Mouse (Mus musculus): Measurements from ENCODE around the gene Vsig1.

Gene Vsig1

DNA sequence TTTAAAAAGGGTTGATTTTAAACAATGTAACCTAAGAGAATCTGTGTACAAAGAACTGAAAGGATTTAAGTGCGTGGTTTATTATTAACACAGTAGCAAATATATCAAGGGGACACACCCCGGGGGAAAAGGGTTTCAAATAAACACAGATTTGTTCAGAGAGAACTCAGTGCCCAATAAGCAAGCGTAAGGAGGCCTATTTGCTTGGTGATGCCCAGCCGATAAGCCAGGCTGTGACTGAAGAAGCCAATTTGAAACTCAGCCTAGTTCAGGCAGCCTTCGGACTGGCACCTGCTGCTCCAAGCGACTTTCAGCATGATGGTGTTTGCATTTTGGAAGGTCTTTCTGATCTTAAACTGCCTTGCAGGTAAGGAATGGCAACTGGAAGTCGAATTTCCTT lies at the start of gene Vsig1:
Gene Vsig1 (plus strand): TSS at position 249 of the 400 bp plus-strand sequence.
- in situ Hi-C loops (cut with MboI; ENCODE audit: low sequenced_read_pairs) = no loop called here

DNA sequence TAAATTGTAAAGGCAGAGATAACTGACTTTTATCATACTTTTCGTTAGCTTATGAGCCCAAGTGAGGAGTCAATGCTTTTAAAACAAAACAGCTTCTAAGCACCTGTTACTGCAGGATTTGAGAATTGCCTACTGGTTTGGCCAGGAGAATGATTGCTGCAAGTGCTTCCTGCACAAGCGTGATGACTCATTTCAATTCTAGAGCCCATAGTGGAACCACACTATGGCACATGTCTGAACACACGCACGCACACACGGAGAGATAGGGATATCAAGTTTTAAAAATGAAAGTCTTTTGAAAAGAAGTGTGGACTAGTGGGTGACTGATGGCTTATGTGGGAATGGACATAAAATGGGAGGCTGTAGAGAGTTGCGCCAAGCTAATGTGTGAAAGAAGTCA lies 44.6 kb upstream of the Vsig1 start:
- in situ Hi-C loops (cut with MboI; ENCODE audit: low sequenced_read_pairs) = no loop called here

DNA sequence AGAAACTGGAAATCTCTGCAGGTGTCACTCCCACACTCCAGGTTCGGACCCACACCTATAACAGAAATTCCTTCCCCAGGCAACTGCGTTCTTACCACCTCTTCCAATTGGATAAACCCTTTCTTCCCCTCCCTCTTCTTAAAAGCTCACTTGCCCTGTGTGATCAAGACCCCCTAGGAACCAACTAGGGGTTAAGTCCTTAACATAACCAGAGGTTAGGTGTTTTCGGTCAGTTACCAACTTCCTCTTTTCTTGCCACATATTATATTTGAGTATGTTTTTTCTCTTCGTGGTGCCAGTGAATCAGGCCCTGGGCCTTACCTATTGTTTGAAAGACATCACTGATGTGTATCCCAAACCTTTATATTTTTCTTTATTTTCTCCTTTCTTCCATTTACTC lies 44.0 kb upstream of the Vsig1 start:
- in situ Hi-C loops (cut with MboI; ENCODE audit: low sequenced_read_pairs) = no loop called here

DNA sequence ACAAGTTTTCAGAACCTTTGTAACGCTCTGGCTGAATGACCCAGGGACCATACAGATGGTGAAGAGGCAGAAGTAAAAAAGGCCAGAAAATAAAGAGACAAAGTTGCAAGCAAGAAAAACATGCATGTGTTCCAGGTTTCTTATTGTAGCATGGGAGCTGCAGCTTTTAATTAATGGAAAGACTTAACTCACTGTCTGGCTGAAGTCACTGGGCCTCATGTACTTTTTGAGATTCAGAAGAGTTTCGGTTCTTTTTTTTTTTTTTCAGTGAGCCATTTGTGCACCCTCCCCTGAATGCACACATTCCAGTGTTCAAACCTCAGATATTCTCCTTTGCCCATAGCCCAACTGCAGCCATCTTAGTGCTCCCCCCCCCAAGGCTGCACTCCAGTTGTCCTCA lies 20.2 kb upstream of the Vsig1 start:
- in situ Hi-C loops (cut with MboI; ENCODE audit: low sequenced_read_pairs) = no loop called here

DNA sequence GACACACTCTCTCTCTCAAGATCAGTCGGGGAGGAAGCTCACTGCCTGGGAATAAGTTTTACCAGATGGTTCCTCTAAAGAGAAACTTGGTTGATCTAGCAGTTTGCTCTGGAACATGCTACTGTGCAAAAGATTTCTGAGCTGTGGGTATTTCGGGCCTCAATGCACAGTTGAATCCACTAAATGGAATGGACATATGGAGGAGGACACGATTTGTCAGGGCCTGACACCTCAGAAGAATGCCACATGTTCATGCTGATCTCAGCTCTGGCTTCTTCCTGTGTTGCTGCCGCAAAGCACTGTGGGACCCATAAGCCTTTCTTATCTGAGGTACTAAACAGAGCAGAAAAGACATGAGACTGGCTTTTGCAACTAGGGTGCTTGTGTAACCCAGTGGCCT lies 15.6 kb upstream of the Vsig1 start:
- in situ Hi-C loops (cut with MboI; ENCODE audit: low sequenced_read_pairs) = no loop called here

DNA sequence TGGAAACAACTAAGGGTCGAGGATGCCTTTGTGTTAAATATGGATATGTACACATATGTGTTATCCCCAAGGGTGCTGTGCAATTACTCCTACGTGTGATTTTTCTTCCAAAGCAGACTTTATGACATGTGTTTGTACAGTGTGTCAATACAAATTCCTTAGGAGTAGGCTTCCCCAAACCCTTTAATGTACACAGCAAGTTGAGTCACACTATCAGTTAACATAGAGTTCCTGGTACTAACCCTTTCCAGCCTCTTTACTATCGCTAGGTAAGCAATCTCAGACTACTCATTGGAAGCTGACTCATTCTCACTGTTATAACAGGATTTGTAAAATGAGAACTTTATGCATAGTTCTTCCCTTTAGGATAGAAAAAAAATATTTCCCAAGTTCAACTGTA lies 3.9 kb upstream of the Vsig1 start:
- in situ Hi-C loops (cut with MboI; ENCODE audit: low sequenced_read_pairs) = no loop called here

- in situ Hi-C loops (cut with MboI; ENCODE audit: low sequenced_read_pairs) = no loop called here
Measured at GRCm38 (mm10) chrX:140921321-140921720, 13.9 kb downstream of the Vsig1 start.

DNA sequence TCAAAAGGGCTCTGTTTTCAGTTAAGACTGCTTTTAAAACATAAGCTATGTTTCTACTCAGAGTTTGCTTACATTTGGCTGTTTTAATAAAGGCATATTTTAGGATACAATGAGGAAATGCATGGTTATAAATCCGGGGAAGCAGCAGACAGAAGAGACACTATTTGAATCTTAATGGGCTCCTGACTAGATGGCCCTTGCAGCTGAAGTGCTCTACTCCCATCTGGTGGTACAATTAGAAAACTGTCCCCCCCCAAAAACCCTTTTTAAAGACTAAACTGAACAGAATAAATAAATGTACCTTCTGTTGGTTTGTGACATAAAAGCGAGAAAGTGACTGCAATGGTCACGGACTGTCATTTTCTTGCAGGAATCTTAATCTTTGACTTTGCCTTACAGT lies 24.7 kb downstream of the Vsig1 start:
- in situ Hi-C loops (cut with MboI; ENCODE audit: low sequenced_read_pairs) = no loop called here

- in situ Hi-C loops (cut with MboI; ENCODE audit: low sequenced_read_pairs) = no loop called here
Measured at GRCm38 (mm10) chrX:140933263-140933662, 25.9 kb downstream of the Vsig1 start.

- in situ Hi-C loops (cut with MboI; ENCODE audit: low sequenced_read_pairs) = no loop called here
Measured at GRCm38 (mm10) chrX:140936271-140936670, 28.9 kb downstream of the Vsig1 start.

GRCm38 (mm10) chrX:140953618-140954017 lies 46.2 kb downstream of the Vsig1 start:
- in situ Hi-C loops (cut with MboI; ENCODE audit: low sequenced_read_pairs) = no loop called here

- in situ Hi-C loops (cut with MboI; ENCODE audit: low sequenced_read_pairs) = no loop called here
Measured at GRCm38 (mm10) chrX:140956272-140956940, 49.0 kb downstream of the Vsig1 start, which contains the start of the genes Psmd10 and Atg4a. Psmd10 (minus strand) TSS chrX:140956728. Atg4a (plus strand) TSS chrX:140956907.

DNA sequence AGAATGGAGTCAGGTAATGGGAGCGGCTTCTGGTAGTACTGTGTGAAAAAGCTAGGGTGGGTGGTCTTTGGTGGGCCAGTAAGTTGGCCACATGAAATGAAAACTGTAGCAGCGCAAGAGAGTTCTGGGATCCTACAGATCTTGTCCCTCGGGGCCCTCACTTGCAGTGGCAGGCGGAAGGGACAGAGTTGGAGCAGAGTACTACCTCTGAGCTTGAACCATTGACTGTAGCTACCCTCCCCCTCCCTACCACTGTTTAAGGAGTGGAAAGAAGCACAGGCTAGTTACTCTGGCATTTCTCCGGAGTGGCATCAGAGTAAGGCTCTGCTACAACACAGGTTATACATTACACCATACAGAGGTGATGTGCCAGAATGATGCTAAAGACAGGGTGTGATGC lies 49.6 kb downstream of the Vsig1 start:
- in situ Hi-C loops (cut with MboI; ENCODE audit: low sequenced_read_pairs) = no loop called here

DNA sequence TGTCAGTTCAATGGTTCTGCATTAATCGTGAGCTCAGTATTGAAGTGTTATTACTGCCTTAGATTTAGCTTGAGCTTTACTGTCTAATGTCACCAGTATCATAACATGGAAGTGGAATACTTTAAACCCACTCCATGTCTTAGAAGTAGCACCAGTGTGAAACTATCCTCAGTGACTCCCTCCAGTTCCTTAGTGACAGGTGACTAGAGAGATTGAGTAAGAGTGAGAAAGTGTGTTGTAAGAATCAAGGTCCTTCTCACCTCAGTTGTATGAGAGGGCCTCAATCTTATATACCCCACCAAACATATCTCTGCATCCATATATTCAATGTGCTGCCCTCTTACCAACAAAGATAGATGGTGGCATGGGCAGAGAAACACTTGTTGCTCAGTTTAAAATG lies 71.5 kb downstream of the Vsig1 start:
- in situ Hi-C loops (cut with MboI; ENCODE audit: low sequenced_read_pairs) = no loop called here

GRCm38 (mm10) chrX:140979546-140979945 lies 72.1 kb downstream of the Vsig1 start:
- in situ Hi-C loops (cut with MboI; ENCODE audit: low sequenced_read_pairs) = no loop called here

DNA sequence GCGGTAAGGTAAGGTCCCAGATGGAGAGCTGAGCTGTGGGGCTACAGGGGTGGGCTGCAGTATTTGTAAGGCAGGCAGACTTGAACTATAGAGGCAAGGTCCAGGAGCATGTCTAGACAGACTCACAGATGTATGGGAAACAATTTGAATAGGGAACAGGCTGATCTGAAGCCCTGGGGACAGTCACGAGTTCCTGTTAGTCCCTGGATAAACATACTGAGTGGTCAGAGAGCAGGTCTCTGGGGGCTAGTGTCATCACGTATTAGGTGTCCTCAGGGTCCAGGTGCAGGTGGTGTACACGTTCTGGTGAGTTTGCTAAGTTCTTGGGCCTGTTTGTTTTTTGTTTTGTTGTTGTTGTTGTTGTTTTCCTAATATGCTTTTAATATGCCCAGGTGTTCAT lies 72.8 kb downstream of the Vsig1 start:
- in situ Hi-C loops (cut with MboI; ENCODE audit: low sequenced_read_pairs) = no loop called here

DNA sequence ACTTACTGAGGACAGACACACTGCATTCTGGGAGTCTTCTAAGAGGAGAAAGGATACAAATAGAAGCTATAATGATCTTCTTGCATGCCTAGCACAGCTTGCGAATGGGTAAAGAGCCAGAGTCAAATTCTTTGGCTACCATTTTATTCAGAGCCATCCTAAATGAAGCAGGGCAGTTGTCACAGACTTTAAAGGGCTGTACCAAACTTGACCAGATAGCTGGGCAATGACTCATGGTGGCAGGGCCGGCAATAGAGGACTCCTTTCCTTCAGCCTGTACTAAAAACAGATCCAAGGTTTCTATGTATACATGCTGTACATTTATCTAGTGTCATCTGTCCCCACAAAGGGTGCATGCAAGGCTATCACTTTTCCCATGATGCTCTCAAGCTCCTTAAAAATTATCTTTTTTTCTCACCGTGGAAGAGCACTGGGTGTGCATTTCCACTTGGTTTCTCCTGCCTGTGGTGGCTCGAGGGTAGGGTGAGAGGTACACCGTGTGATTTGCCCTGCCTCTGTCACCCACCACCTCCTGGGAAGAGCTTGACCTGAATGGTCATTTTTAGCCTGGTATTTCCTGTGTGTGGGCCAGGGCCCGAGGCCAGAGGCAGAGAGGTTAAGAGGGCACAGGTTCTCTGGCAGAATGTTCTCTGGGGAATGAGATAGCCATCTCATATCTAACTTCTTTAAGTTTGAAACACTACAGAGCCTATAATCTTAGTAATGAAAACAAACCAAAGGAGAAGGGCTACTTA lies 76.0 kb downstream of the Vsig1 start:
- in situ Hi-C loops (cut with MboI; ENCODE audit: low sequenced_read_pairs) = no loop called here

DNA sequence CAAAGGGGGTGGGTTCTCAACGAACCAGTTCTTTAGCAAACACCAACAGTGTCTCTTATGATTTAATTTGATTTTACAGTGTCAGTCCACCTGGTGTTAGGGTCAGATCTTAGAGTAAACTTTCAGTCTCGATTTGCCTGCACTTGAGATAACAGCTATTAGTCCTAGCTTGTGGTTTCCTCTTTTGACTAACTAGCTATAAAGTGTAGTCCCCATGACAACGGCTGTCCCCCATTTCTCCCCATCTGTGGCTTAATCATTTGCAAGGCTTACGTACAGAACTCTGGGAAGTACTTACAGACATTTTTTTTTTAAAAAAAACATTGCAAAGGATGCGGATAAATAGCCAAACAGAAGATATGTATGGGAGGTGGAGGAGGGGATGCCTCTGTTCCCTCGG lies 77.4 kb downstream of the Vsig1 start:
- in situ Hi-C loops (cut with MboI; ENCODE audit: low sequenced_read_pairs) = no loop called here

DNA sequence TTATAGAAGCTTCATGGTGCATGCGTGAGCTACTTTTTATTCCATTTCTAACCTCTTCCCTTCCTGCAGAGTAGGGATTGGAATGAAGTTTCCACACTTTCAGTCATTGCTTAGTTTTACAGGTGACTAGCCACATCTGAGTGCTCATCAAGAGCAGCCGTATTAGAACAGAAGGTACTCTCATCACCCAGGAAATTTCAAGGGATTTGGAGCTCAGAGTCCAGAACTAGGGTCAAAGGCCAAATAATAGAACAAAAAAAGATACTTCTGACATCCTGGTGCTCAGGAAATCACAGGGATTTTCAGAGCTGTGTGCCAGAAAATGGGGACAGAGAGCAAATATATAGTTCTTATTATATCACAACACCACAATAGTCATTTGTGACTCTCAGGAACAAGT lies 77.8 kb downstream of the Vsig1 start:
- in situ Hi-C loops (cut with MboI; ENCODE audit: low sequenced_read_pairs) = no loop called here

Data from CH12F3 (cell line).